Mouse (Mus musculus) kidney, embryonic 16.5 days (tissue): Measurements from ENCODE around the gene Jmjd8. TPM values are rescaled to one million over a fixed set of nuclear protein-coding genes. Genes with fewer than 3 reads are reported as not detected.
"Not testable (repeated sequence)": the region's sequence is repeated elsewhere in the genome, so short reads cannot be mapped to it uniquely, and the experiment has no call there.

Experiments
- ATAC-seq: fragments of 200-750 bp; cut with Nextera tagmentation; 2 replicates; pipeline ENCODE4 v1.8.0; 2017; ENCODE audit warnings: moderate TSS enrichment; ENCODE audit not compliant: low FRiP score, low TSS enrichment
- H3K27ac ChIP-seq: fragments of 300-500 bp; sonication (generic); 2 replicates; pipeline ENCODE4 v1.5.1; 2014; ENCODE audit warnings: low read length
- H3K27me3 ChIP-seq: fragments of 300-500 bp; sonication (generic); 2 replicates; pipeline ENCODE4 v1.6.1; 2014; ENCODE audit warnings: low read length, control low read depth, mixed read lengths; ENCODE audit not compliant: insufficient read depth
- H3K36me3 ChIP-seq: fragments of 300-500 bp; sonication (generic); 2 replicates; pipeline ENCODE4 v1.6.1; 2014; ENCODE audit warnings: low read length, control low read depth, mixed read lengths; ENCODE audit not compliant: insufficient read depth
- H3K4me1 ChIP-seq: fragments of 300-500 bp; sonication (generic); 2 replicates; pipeline ENCODE4 v1.6.1; 2014; ENCODE audit warnings: low read length, control low read depth, mixed read lengths; ENCODE audit not compliant: insufficient read depth
- H3K4me2 ChIP-seq: fragments of 300-500 bp; sonication (generic); replicated peaks from 2 replicates; pipeline ENCODE4 v1.6.1; 2014; ENCODE audit warnings: low read depth, low read length
- H3K4me3 ChIP-seq: fragments of 300-500 bp; sonication (generic); 2 replicates; pipeline ENCODE4 v1.5.1; 2014; ENCODE audit warnings: mild to moderate bottlenecking, low read length
- H3K9ac ChIP-seq: fragments of 300-500 bp; sonication (generic); replicated peaks from 2 replicates; pipeline ENCODE4 v1.6.1; 2014; ENCODE audit warnings: low read length
- H3K9me3 ChIP-seq: fragments of 300-500 bp; sonication (generic); 2 replicates; pipeline ENCODE4 v1.6.1; 2016; ENCODE audit warnings: low read length, control low read depth
- WGBS: fragments of 180-500 bp; shearing (Covaris S2); extraction: QIAGEN DNeasy Blood & Tissue Kit; methylation state at CpG from one replicate; pipeline ENCODE4 v1.1.7; 2014; 5-methylcytosine and 5-hydroxymethylcytosine counted together
- polyA plus RNA-seq: library from polyadenylated mRNA; unstranded; fragments of >200 nt; fragmentation: Nextera tagmentation; extraction: Ambion mirVana; gene quantifications from 2 replicates; pipeline ENCODE4 v1.2.1, GENCODE M21; 2015

The Jmjd8 gene
- polyA plus RNA-seq, 1 experiment from 2014 or later = 72.3 TPM

DNA sequence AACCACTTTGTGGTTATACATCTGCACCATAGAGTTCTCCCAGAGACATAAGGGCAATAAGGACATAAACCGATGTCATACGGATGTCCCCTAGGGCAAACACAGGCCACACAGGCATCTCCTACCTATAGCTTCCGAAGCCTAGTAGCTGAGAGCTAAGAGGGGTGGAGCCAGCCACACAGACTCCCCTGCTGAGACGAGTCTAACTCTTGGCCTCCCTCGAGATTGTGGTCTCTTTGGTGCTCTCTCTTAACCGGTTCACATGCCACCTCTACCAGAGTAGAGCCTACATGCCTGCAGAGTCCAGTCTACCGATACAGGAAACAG, 38.8 kb downstream of the Jmjd8 start:
- WGBS = 7% methylated on average over 7 of the region's 7 CpGs
- peak overlapping the region; percentile 96 for H3K4me3 ChIP-seq
- H3K9me3 ChIP-seq = no peaks in the 10 kb centered on the region
- peaks cover 14% of the 10 kb centered on the region for H3K36me3 ChIP-seq
- peak overlapping the region; percentile 85 for H3K9ac ChIP-seq
- peak overlapping the region; percentile 88 for H3K27ac ChIP-seq
- peaks cover 15% of the 10 kb centered on the region for H3K4me1 ChIP-seq
- ATAC-seq = 0 out of 2 replicates have a peak, but pooled peaks have one; percentile 2
- H3K27me3 ChIP-seq = no peaks in the 10 kb centered on the region
- H3K4me2 ChIP-seq = peak overlapping the region; percentile 94

DNA sequence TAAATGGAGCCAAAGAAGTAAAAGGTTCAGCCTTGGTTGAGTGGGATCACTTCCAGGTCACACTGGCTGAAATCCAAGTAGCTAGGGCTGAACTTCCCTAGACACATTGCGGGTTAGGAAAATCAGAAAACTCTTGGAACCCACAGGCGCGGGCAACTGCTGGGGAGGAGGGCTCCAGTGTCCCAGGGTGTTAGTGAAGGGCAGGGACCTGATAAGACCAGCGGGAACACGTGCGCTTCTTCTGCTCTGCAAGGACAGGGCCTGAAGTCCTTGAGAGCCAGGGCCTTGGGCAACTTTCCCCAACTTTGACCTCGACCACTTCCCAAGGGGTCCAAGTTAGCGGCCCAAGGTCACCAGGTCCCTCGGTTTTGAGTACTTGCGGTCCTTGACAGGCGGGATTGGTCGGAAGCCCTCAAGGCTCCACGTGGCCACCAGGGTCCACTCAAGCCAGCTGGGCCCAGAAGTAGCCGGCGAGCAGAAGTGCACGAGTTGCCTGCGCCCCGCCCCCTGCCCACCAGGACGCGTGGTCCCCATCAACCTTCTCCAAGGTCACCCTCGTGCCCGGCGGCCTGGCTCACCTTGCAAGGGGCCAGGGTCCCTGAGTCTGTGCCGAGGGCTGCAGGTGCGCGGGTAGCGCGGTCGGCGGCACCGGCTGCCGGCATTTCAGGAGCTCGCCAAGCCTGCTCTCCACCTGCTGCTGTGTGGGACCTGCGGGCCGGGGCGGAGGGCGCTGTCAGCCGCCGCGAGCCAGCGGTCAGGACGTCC, 39.4 kb downstream of the Jmjd8 start:
- Histone ChIP-seq H3K4me2 (peak overlapping the region; percentile 94), H3K9me3 (no peaks in the 10 kb centered on the region), H3K27me3 (no peaks in the 10 kb centered on the region), H3K4me1 (peaks cover 15% of the 10 kb centered on the region), H3K4me3 (peak overlapping the region; percentile 96), H3K27ac (peak overlapping the region; percentile 88), H3K36me3 (peaks cover 14% of the 10 kb centered on the region), H3K9ac (peak overlapping the region; percentile 85)
- peak; percentile 58 for ATAC-seq
- under 1% methylated on average over 41 of the region's 42 CpGs for WGBS

DNA sequence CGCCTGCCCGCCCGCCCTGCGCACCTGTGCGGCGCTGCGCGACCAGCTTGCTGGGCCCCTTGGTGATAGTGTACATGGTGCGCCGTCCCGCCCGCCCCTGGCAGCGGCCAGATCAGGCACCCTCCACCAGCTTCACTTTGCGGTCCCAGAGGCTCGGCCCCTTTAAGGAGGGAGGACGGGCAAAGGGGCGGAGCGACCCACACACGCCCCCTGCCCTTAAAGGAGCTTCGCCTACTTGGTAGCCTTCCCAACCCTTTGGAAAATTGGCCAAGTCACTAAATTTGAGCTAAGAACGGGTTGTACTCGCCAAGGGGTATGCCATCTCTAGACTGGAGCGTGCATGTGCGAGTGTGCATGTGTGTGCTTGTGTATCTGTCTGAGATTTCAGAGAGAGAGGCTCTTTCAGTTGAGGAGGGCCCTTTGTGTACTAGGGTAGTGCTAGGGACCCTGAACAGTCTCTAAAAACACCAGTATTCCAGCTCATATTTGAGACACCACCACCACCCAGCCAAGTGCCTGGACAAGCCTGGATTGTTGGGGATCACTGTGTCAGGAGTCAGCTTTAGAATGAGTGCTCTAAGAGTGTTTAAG, 40.0 kb downstream of the Jmjd8 start, which contains the start of gene Mcrip2:
Gene Mcrip2, minus strand, starts transcription at position 164 of the 591 bp plus-strand sequence.
- no peaks in the 10 kb centered on the region for H3K9me3 ChIP-seq
- peak within 1 kb of the TSS; percentile 88 for H3K27ac ChIP-seq
- peak within 1 kb of the TSS; percentile 85 for H3K9ac ChIP-seq
- peak within 1 kb of the TSS; percentile 96 for H3K4me3 ChIP-seq
- H3K4me2 ChIP-seq = peak within 1 kb of the TSS; percentile 94
- H3K36me3 ChIP-seq = peaks cover 10% of the 10 kb centered on the region
- under 1% methylated on average over 24 of the region's 24 CpGs for WGBS
- peaks cover 15% of the 10 kb centered on the region for H3K4me1 ChIP-seq
- no peaks in the 10 kb centered on the region for H3K27me3 ChIP-seq
- peak; percentile 91 for ATAC-seq

DNA sequence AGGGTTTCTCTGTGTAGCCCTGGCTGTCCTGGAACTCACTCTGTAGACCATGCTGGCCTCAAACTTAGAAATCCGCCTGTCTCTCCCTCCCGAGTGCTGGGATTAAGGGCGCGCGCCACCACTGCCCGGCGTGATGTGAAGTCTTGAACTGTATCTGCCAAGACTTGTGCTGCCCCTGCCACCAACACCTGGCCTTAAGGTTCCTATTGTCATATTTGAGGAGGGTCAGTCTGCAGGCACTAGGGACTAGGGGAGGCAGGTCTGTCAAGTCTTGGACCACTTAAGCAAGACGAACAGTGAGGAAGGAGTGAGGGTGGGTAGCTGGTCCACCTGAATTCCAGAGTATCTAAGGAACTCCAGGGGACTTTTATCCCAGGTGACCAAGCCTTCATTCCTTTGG, 40.8 kb downstream of the Jmjd8 start:
- 94% methylated on average over 8 of the region's 8 CpGs for WGBS
- H3K4me1 ChIP-seq = peaks cover 23% of the 10 kb centered on the region

DNA sequence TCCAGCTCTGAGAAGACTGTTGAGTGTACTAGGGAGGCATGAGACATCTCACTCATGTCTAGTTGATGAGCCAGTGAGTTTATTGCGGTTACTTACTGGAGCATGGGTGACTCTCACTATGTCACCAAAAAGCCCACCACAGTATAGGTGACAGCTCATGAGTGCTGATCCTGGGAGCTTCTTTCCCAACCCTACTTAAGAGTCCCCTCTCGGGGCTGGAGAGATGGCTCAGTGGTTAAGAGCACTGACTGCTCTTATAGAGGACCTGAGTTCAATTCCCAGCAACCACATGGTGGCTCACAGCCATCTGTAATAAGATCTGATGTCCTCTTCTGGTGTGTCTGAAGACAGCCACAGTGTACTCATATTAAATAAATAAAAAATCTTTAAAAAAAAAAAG, 41.3 kb downstream of the Jmjd8 start:
- Histone ChIP-seq H3K9ac (no peak overlapping the region), H3K27ac (no peak overlapping the region), H3K4me2 (no peak overlapping the region), H3K9me3 (no peaks in the 10 kb centered on the region), H3K36me3 (0 out of 2 replicates have a peak, but pooled peaks cover 6% of the 10 kb centered on the region), H3K4me1 (peaks cover 25% of the 10 kb centered on the region), H3K4me3 (no peak overlapping the region), H3K27me3 (no peaks in the 10 kb centered on the region)
- ATAC-seq = no peak
- WGBS = 90% methylated on average over 2 of the region's 2 CpGs

More for the DNA sequence above, 40.8 kb downstream of the Jmjd8 start:
- Histone ChIP-seq H3K9me3 (no peaks in the 10 kb centered on the region), H3K36me3 (0 out of 2 replicates have a peak, but pooled peaks cover 6% of the 10 kb centered on the region), H3K27ac (no peak overlapping the region), H3K4me2 (no peak overlapping the region), H3K4me3 (no peak overlapping the region), H3K9ac (no peak overlapping the region), H3K27me3 (no peaks in the 10 kb centered on the region)
- no peak for ATAC-seq

DNA sequence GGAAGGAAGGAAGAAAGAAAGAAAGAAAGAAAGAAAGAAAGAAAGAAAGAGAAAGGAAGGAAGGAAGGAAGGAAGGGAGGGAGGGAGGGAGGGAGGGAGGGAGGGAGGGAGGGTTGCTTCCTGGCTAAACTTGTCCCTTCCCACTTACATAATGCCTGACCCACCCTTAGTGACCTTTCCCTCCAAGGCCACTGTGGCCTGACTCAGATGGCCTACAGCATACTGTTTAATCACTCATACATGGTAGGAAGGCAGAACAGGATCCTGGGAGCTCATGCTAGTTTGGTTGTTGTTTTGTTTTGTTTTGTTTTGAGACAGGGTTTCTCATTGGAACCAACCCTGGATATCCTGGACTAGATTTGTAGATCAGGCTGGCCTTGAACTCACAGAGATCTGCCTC, 42.9 kb downstream of the Jmjd8 start:
- not testable (repeated sequence) for H3K4me3 ChIP-seq, H3K9ac ChIP-seq, H3K4me2 ChIP-seq, H3K36me3 ChIP-seq, ATAC-seq, H3K27ac ChIP-seq, H3K27me3 ChIP-seq, H3K9me3 ChIP-seq
- H3K4me1 ChIP-seq = peaks cover 33% of the 10 kb centered on the region

DNA sequence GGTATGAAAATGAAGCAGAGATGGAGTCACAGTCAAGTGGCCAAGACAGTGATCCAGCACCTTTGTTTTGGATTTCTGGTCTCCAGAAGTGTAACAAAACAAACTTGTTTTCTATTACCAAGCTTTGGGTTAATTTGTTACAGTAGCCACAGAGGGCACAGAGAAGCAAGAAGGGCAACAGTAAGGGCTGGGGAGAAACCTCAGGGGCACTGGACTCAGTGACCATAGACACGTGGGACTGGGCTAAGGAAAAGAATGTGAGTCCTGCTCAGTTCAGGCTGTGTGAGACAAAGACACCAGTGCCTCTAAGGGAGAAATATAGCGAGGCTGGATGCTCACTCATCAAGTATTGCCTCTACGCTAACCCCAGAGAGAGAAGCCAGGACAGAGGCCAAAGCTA, 44.0 kb downstream of the Jmjd8 start:
- Histone ChIP-seq H3K27me3 (no peaks in the 10 kb centered on the region), H3K9ac (no peak overlapping the region), H3K4me1 (peaks cover 34% of the 10 kb centered on the region), H3K36me3 (no peaks in the 10 kb centered on the region), H3K4me3 (no peak overlapping the region), H3K27ac (no peak overlapping the region), H3K4me2 (no peak overlapping the region), H3K9me3 (no peaks in the 10 kb centered on the region)
- 78% methylated on average over 3 of the region's 3 CpGs for WGBS
- no peak for ATAC-seq

DNA sequence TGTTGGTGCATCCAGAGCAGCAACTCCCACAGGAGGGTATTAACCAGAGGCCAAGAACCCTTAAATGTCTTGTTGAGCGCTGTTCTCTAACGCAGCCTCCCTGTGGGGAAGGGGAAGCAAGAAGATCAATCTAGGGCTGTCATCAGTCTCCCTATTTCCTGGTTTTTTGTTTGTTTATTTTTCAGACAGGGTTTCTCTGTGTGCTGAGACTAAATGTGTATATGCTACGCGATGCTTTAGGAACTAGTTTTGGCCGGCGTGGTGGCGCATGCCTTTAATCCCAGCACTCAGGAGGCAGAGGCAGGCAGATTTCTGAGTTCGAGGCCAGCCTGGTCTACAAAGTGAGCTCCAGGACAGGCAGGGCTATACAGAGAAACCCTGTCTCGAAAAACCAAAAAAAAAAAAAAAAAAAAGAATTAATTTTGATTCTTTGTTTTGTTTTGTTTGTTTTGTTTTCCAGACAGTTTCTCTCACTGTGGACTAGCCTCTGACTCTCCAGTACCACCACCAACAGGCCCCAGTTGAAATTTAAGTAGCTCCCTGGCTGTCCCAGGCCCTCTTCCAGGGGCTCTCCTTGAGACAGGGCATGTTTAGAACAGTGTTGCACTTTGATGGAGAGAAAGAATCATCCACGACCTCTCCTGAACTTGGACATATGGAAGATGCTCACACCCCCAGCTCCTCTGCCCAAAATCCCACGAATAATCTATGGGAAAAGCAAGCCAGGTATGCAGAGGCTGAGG, 44.9 kb downstream of the Jmjd8 start:
- Histone ChIP-seq H3K4me1 (peaks cover 29% of the 10 kb centered on the region), H3K4me3 (peak overlapping the region; percentile 75), H3K36me3 (peaks cover 6% of the 10 kb centered on the region), H3K27me3 (no peaks in the 10 kb centered on the region), H3K27ac (peak overlapping the region; percentile 96), H3K9ac (no peak overlapping the region), H3K9me3 (no peaks in the 10 kb centered on the region), H3K4me2 (peak overlapping the region; percentile 78)
- 73% methylated on average over 11 of the region's 11 CpGs for WGBS
- no peak for ATAC-seq

DNA sequence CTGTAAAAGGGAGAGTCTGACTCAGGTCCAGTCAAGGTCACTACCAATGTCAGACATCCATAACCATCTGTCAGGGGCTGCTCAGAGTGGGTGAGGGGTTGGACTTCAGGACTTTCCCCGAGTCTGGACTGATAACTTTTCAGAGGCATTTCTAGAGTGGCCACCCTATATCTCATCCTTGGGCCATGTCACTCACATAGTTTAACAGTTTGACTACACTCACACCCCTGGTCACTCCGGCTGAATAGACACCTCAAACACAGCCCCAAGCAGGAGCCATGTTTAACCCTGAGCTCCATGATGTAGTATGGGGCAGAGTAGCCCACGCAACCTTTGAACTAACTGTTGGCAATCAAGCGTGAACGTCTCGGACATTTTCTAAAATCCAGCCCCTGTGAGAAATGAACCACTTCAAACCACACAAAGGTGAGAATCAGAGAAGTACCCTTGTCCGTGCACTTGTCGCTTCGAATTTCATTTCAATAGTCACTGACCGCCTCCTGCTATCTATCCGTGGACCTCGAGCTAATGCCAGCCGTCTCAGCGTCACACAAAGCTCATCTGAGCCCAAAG, 45.6 kb downstream of the Jmjd8 start:
- WGBS = 4% methylated on average over 14 of the region's 14 CpGs
- ATAC-seq = 0 out of 2 replicates have a peak, but pooled peaks have one; percentile 18

More for the DNA sequence above, 45.6 kb downstream of the Jmjd8 start:
- peak overlapping the region; percentile 79 for H3K9ac ChIP-seq
- no peaks in the 10 kb centered on the region for H3K27me3 ChIP-seq
- H3K9me3 ChIP-seq = no peaks in the 10 kb centered on the region
- peak overlapping the region; percentile 75 for H3K4me3 ChIP-seq
- peaks cover 24% of the 10 kb centered on the region for H3K4me1 ChIP-seq
- peaks cover 7% of the 10 kb centered on the region for H3K36me3 ChIP-seq
- H3K27ac ChIP-seq = peak overlapping the region; percentile 96
- H3K4me2 ChIP-seq = peak overlapping the region; percentile 78
